Mouse (Mus musculus): Measurements from ENCODE around the gene Cdc42ep4.

The Cdc42ep4 gene

GRCm38 (mm10) chr11:113683627-113683956 is 68.1 kb downstream of the Cdc42ep4 start:
- no peak for DNase-seq (ENCODE audit: low spot score in 2 of 2)

- DNase-seq (ENCODE audit: low spot score in 2 of 2): peak; percentile 26 to 45
Measured at GRCm38 (mm10) chr11:113682897-113683626, 68.6 kb downstream of the Cdc42ep4 start.

- DNase-seq (ENCODE audit: low spot score in 2 of 2): no peak
Measured at GRCm38 (mm10) chr11:113681979-113682378, 69.7 kb downstream of the Cdc42ep4 start.

- no peak for DNase-seq (ENCODE audit: low spot score in 2 of 2)
Measured at GRCm38 (mm10) chr11:113680954-113681353, 70.7 kb downstream of the Cdc42ep4 start.

GRCm38 (mm10) chr11:113678373-113678772 is 73.3 kb downstream of the Cdc42ep4 start:
- peak in 1 of 2 experiments; percentile 14 for DNase-seq (ENCODE audit: low spot score in 2 of 2)

GRCm38 (mm10) chr11:113677378-113677777 is 74.3 kb downstream of the Cdc42ep4 start:
- DNase-seq (ENCODE audit: low spot score in 2 of 2): no peak
